Mouse (Mus musculus) forebrain, embryonic 11.5 days (tissue): ENCODE measurements around the gene Ifi27. TPM values are rescaled to one million over a fixed set of nuclear protein-coding genes. Genes with fewer than 3 reads are reported as not detected.

Experiments
- polyA plus RNA-seq: library from polyadenylated mRNA; unstranded; fragments of >200 nt; fragmentation: Nextera tagmentation; extraction: Ambion mirVana; gene quantifications from 2 replicates; pipeline ENCODE4 v1.2.1, GENCODE M21; 2014

Gene Ifi27
- polyA plus RNA-seq, 1 experiment from 2014 or later, result 3.1 TPM

Other genes starting within 250 kb of the Ifi27 start
- 0.31 and 0.95 TPM in 2 replicates for gene Prima1, start 192.1 kb upstream of the Ifi27 start, polyA plus RNA-seq
- gene Fam181a, start 123.2 kb upstream of the Ifi27 start, polyA plus RNA-seq, result 27.3 and 28.5 TPM in 2 replicates
- gene Asb2, start 78.2 kb upstream of the Ifi27 start, polyA plus RNA-seq, result 0.35 and 0.40 TPM in 2 replicates
- 12.7 and 15.0 TPM in 2 replicates for gene Otub2, start 45.5 kb upstream of the Ifi27 start, polyA plus RNA-seq
- gene 9330161L09Rik, start 26.4 kb upstream of the Ifi27 start, polyA plus RNA-seq, result 1.1 and 1.2 TPM in 2 replicates
- 109 and 113 TPM in 2 replicates for gene Ddx24, start 8.4 kb upstream of the Ifi27 start, polyA plus RNA-seq
- 0.79 and 1.1 TPM in 2 replicates for gene Ifi27l2a, start 9.5 kb downstream of the Ifi27 start, polyA plus RNA-seq
- not detected in 2 replicates for gene Ifi27l2b, start 23.0 kb downstream of the Ifi27 start, polyA plus RNA-seq
- gene Ppp4r4, start 98.1 kb downstream of the Ifi27 start, polyA plus RNA-seq, result 4.0 TPM in 2 replicates
- gene Serpina10, start 197.2 kb downstream of the Ifi27 start, polyA plus RNA-seq, result not detected in 2 replicates
- gene Serpina6, start 223.0 kb downstream of the Ifi27 start, polyA plus RNA-seq, result not detected in 2 replicates
- not detected in 2 replicates for gene Serpina16, start 241.9 kb downstream of the Ifi27 start, polyA plus RNA-seq